Mouse (Mus musculus): Measurements from ENCODE around the gene Oas1h.
"Not testable (repeated sequence)": the region's sequence is repeated elsewhere in the genome, so short reads cannot be mapped to it uniquely, and the experiment has no call there.

The Oas1h gene

DNA sequence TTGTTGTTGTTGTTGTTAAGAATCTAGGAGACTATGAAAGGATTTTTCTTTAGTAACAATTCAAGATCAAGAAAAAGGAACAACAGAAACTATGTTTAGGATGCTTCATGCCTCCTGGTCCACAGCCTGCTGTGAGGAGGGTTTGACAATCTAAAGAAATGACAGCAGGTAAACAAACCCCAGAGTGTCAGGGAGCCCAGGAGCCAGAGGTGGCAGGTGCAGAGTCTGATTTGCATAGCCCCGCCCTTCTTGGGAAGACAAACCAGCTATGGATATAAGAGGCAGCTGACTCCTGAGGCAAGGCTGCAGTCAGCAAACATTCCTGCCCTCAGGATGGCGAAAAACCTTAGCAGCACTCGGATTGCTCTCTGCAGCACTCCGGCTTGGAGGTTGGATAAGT lies at the start of gene Oas1h:
Gene Oas1h, plus strand, starts transcription at position 301 of the 400 bp plus-strand sequence.
- DNase-seq (ENCODE audit: low spot score) = no peak

- peak; percentile 75 for DNase-seq (ENCODE audit: low spot score)
Measured at GRCm38 (mm10) chr5:120811951-120812819, 49.0 kb upstream of the Oas1h start, which contains the start of gene Oas1c. TSS of gene Oas1c (minus strand) at chr5:120812514.

GRCm38 (mm10) chr5:120813023-120813422 lies 48.2 kb upstream of the Oas1h start:
- DNase-seq (ENCODE audit: low spot score) = no peak

- peak; percentile 15 for DNase-seq (ENCODE audit: low spot score)
Measured at GRCm38 (mm10) chr5:120815949-120816348, 45.3 kb upstream of the Oas1h start.

DNA sequence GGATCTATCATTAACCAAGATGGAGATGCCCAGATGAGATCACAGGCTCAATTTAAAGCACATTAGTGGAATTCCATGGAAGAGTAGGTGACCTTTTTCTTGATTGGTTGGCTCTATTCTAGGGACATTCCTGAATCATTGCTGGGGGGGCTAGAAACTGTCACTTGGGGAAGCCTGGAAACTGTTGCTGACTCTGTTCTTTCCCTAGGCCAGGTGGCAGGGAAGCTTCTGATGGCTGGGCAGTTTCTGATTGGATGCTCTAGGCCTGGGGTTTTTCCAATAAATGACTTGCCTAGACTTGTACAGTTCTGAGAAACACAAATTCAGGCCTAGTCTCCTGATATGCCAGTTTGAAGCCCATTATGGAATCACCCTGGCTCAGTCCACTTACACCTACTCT lies 42.2 kb upstream of the Oas1h start:
- no peak for DNase-seq (ENCODE audit: low spot score)

- DNase-seq (ENCODE audit: low spot score) = no peak
Measured at GRCm38 (mm10) chr5:120831031-120831430, 30.2 kb upstream of the Oas1h start.

DNA sequence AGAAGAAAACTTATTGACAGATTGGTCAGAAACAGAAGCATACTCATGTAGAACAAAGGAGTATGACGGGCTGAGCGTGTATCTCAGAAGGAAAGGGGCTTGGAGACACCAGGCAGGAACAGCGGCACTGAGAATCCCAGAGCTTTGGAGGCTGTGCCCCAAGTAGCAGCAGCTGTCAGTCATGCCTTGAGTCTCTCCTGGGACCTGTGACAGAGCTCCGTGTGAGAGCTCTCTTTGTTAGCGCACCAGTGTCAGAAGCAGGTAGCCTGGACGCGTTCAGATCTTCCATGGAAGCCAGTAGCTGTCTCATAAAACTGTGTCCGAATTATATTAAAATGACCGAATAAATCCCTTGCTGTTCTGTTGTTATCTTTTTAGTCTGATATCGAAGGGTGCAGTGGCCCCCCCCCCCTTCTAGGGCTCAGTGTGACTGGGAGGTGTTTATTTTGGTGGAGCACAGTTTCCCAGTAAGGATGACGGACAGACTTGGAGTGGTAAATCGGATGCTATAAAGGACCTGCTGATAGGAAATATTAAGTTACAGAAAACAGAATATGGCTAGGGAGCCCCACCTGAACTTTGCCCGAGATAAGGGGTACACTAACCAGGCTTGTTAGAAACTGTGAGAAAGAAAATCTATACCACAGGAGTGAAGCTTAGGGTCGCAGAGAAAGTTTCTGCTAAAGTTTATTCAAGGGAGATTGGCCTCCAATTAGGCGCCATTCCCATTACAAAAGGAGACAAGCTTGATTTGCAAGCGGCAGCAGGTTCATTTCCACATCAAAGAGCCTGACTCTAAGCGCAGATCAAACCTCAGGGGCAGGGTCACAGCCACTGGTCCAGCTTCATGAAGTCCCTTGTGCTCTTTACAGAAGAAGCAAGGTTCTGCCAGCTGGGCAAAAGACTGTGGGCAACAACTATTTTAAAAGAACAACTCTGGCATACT lies 27.6 kb upstream of the Oas1h start:
- no peak for DNase-seq (ENCODE audit: low spot score)

- peak; percentile 55 for DNase-seq (ENCODE audit: low spot score)
Measured at GRCm38 (mm10) chr5:120836731-120837585, 24.3 kb upstream of the Oas1h start.

DNA sequence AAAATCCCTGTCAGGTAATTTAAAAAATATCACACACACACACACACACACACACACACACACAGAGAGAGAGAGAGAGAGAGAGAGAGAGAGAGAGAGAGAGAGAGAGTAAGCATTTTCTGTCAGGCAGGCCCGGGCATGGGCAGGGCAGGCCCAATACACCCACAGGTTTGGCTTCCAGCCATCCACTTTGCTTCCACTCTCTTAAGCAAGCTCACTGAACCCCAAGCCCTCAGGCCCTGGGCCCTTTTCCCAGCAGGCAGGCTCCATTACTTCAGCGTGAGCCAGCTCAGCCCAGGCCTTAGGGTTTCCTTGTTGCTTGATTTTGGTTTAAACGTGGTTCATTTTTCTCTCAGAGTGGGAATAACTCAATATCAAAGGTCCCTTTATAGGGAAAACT lies 16.5 kb upstream of the Oas1h start:
- DNase-seq (ENCODE audit: low spot score) = no peak

DNA sequence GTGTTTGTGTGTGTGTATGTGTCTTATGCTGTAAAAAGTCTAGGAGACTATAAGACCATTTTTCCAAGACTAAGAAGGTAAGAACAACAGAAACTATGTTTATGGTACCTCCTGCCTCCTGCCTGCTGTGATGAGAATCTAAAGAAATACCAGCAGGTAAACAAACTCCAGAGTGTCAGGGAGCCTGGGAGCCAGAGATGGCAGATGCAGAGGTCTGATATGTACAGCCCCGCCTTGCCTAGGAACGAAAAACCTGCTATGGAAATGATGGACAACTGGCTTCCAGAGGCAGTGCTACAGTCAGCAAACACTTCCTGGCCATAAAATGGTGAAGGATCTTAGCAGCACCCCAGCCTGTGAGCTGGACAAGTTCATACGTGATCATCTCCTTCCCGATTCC lies 14.2 kb upstream of the Oas1h start, which contains the start of gene Oas1f:
Gene Oas1f, plus strand, starts transcription at position 301 of the 400 bp plus-strand sequence.
- no peak for DNase-seq (ENCODE audit: low spot score)

GRCm38 (mm10) chr5:120849601-120850136 lies 11.6 kb upstream of the Oas1h start:
- DNase-seq (ENCODE audit: low spot score) = peak; percentile 56

GRCm38 (mm10) chr5:120859241-120859640 lies 2.0 kb upstream of the Oas1h start:
- peak; percentile 13 for DNase-seq (ENCODE audit: low spot score)

- DNase-seq (ENCODE audit: low spot score) = peak; percentile 25
Measured at GRCm38 (mm10) chr5:120865336-120865860, 4.2 kb downstream of the Oas1h start.

DNA sequence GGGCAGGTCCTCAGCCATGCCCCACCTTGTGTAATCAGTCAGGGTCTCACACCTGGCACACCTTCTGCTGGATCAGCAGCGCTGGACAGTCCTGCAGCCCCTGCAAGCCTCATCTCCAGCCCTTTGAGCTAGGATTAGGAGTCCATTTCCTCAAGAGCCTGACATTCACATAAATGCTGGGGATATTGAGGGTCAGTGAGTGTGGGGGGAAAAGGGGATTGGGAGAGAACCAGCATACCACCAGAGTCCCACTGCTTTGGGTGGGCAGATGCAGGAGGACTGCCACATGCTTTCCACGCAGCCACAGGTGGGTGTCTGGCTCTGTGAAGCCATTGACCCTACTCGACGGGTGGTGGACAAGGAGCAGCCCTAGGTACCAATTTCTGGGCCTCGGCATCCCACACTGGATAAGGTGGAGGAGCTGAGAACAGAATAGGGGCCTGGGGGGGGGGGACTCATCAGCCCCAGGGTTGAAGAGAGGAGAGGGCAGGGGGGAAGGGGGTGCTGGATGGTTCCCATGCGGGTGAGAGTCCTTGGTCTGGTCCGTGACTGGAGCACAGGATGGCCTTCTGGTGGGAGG lies 8.3 kb downstream of the Oas1h start:
- no peak for DNase-seq (ENCODE audit: low spot score)

GRCm38 (mm10) chr5:120870081-120870480 lies 8.9 kb downstream of the Oas1h start:
- DNase-seq (ENCODE audit: low spot score) = no peak

DNA sequence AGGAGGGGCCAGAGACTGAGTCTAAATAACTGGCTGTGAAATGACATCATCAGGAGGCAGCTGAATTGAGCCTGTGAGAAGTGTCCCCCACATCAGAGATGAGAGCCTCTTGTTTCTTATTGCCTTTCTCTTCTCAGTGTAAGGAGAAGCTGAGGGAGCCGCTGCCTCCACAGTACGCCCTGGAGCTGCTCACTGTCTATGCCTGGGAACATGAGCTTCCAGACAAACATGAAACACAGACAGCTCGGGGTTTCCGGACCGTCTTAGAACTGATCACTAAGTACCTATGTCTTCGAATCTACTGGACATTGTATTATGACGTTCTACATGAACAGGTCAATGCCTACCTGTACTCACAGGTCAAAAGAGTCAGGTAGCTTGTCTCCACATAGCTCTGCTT lies 9.6 kb downstream of the Oas1h start:
- no peak for DNase-seq (ENCODE audit: low spot score)

- no peak for DNase-seq (ENCODE audit: low spot score)
Measured at GRCm38 (mm10) chr5:120871469-120871868, 10.2 kb downstream of the Oas1h start.

- DNase-seq (ENCODE audit: low spot score) = not testable (repeated sequence)
Measured at GRCm38 (mm10) chr5:120876839-120877238, 15.6 kb downstream of the Oas1h start.

GRCm38 (mm10) chr5:120877407-120877806 lies 16.2 kb downstream of the Oas1h start:
- not testable (repeated sequence) for DNase-seq (ENCODE audit: low spot score)

GRCm38 (mm10) chr5:120878803-120879202 lies 17.6 kb downstream of the Oas1h start:
- not testable (repeated sequence) for DNase-seq (ENCODE audit: low spot score)

GRCm38 (mm10) chr5:120881681-120882080 lies 20.5 kb downstream of the Oas1h start:
- not testable (repeated sequence) for DNase-seq (ENCODE audit: low spot score)
